Mouse (Mus musculus): ENCODE results near the gene Foxd1.

DNA sequence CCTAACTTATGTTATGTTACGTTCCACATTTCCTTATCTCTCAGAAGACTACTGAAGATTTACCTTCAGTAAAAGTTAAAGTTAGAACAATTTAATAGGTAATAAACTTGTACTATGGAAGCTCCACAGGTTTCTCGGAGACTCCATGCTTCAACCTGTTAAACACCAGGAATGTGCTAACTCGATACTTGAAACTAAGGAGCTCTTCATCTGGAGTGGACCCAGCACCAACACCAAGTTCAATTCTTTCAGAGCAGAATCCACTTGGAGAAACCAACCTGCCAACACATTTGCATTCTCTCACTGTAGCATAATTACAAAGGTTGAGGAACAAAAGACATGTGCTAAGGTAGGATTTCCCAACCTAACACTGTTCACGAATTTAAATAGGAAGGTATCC lies 38.9 kb upstream of the Foxd1 start:
- TF ChIP-seq CTCF (IDR thresholded peaks at IDR 0.05; ENCODE audit: low read depth) (no peak), EP300 (optimal IDR thresholded peaks at IDR 0.05) (no peak)

Data from stomach, postnatal 0 days (tissue).